ENCODE assay signal across 9 mouse cellular contexts in the genomic region with DNA sequence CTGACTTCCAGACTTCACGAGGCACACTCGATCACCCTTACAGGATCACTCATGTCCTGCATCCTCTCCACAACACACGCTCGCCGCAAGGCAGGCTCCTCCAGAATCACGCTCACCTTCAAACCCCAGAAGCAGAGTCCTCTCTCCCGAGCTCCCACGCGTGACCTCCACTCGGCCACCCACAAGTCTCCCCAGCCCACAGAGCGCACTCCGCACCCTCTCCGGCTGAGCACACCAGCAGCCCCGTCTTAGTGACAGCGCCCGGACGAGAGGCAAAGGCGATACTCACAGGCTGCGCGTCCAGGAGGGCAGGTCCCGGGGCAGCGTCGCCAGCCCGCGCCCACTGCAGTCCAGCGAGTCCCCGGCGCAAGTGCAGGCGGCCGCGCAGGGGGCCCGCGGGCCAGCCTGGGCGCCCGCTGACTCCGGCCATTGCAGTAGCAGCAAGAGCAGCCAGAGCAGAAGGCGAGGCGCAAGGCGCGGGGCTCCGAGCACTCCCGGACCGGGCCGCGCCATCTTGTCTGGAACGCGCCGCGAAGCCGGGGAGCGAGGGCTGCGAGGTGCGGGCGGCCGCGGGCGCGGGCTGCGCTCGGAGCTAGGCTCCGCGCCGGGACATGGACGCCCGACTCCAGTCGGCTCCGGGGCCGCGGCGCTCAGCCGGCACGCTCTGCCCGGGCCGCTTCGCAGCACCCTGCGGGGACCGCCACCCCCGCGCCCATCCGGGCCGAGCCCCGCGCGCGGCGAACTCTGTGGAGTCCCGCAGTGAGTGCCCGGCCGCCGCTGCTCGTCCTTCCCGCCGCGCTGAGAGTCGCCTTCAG. TPM values are rescaled to one million over a fixed set of nuclear protein-coding genes. Genes with fewer than 3 reads are reported as not detected.
DNase-seq lines count a peak whose midpoint lies in the region; ATAC-seq and TF ChIP-seq lines count a peak whose summit lies in the region.
"Had no signal": no experiment of that assay in that cellular context is flagged by ENCODE, and none has a peak within 500 bp of the region (broad histone marks: within the 10 kb centered on the region; RNA-seq: fewer than 3 reads in every experiment).

No protein-coding gene starts in this region.

- H3K36me3 ChIP-seq in hindbrain, embryonic 10.5 days: no peaks in the 10 kb centered on the region
- H3K36me3 ChIP-seq in limb, embryonic 10.5 days: no peaks in the 10 kb centered on the region
- H3K36me3 ChIP-seq in midbrain, embryonic 16.5 days (ENCODE audit: control insufficient read depth, insufficient read depth, low read length): no peaks in the 10 kb centered on the region
- H3K36me3 ChIP-seq in testis, adult 2 months (ENCODE audit: control insufficient read depth, insufficient read depth, low read length): no peaks in the 10 kb centered on the region

- H3K4me2 ChIP-seq in midbrain, embryonic 16.5 days (ENCODE audit: low read length): peak overlapping the region; percentile 89

- TF ChIP-seq POLR2A in testis, adult 2 months (IDR thresholded peaks at IDR 0.05; ENCODE audit: control insufficient read depth, low read depth, low read length): no peak

- WGBS in hindbrain, embryonic 10.5 days: under 1% methylated on average over 94 of the region's 95 CpGs
- under 1% methylated on average over 94 of the region's 95 CpGs for WGBS in limb, embryonic 10.5 days
- under 1% methylated on average over 77 of the region's 95 CpGs for WGBS in midbrain, embryonic 16.5 days

- peaks cover 73% of the 10 kb centered on the region for H3K4me1 ChIP-seq in hindbrain, embryonic 10.5 days (replicated peaks)
- peaks cover 73% of the 10 kb centered on the region for H3K4me1 ChIP-seq in limb, embryonic 10.5 days
- peaks cover 19% of the 10 kb centered on the region for H3K4me1 ChIP-seq in midbrain, embryonic 16.5 days (ENCODE audit: control insufficient read depth, insufficient read depth, low read length)
- H3K4me1 ChIP-seq in testis, adult 2 months (ENCODE audit: control insufficient read depth, insufficient read depth, low read length): peaks cover 3% of the 10 kb centered on the region; the same call in 1 of the 2 replicates

- peak overlapping the region; percentile 89 for H3K4me3 ChIP-seq in hindbrain, embryonic 10.5 days
- peak overlapping the region; percentile 88 for H3K4me3 ChIP-seq in limb, embryonic 10.5 days
- peak overlapping the region; percentile 75 for H3K4me3 ChIP-seq in midbrain, embryonic 16.5 days (ENCODE audit: low read depth, low read length)
- H3K4me3 ChIP-seq in testis, adult 2 months (ENCODE audit: control insufficient read depth, low read depth, low read length): peak overlapping the region; percentile 77

- H3K9ac ChIP-seq in midbrain, embryonic 16.5 days (ENCODE audit: low read depth, low read length): peak overlapping the region; percentile 85

- peaks cover 14% of the 10 kb centered on the region for H3K27me3 ChIP-seq in hindbrain, embryonic 10.5 days (ENCODE audit: insufficient read depth, poor library complexity, severe bottlenecking)
- peaks cover 41% of the 10 kb centered on the region for H3K27me3 ChIP-seq in limb, embryonic 10.5 days (ENCODE audit: low read depth, poor library complexity, severe bottlenecking)
- no peaks in the 10 kb centered on the region for H3K27me3 ChIP-seq in midbrain, embryonic 16.5 days (ENCODE audit: control insufficient read depth, insufficient read depth, low read depth, low read length)
- H3K27me3 ChIP-seq in testis, adult 2 months (ENCODE audit: control insufficient read depth, insufficient read depth, low read length): no peaks in the 10 kb centered on the region
- H3K27me3 ChIP-seq: CH12.LX had no signal

- no peak for DNase-seq in frontal cortex, postnatal 14 days (ENCODE audit: low spot score in 2 of 2)
- peak; percentile 73 for DNase-seq in adrenal gland, postnatal 14 days
- DNase-seq in hindbrain, embryonic 10.5 days (ENCODE audit: low spot score): peak; percentile 64
- DNase-seq in limb, embryonic 10.5 days (ENCODE audit: low spot score): peak; percentile 76

- peak; percentile 36 for ATAC-seq in frontal cortex, adult (ENCODE audit: low TSS enrichment)
- 0 out of 2 replicates have a peak, but pooled peaks have one; percentile 27 for ATAC-seq in erythroid progenitor cell, adult 5-6 weeks (replicated peaks; ENCODE audit: low FRiP score, poor library complexity, severe bottlenecking)
- peak; percentile 70 for ATAC-seq in midbrain, embryonic 16.5 days

- H3K9me3 ChIP-seq in hindbrain, embryonic 10.5 days: no peaks in the 10 kb centered on the region
- no peaks in the 10 kb centered on the region for H3K9me3 ChIP-seq in limb, embryonic 10.5 days (replicated peaks)
- H3K9me3 ChIP-seq in midbrain, embryonic 16.5 days (replicated peaks; ENCODE audit: control insufficient read depth, low read length, poor library complexity, severe bottlenecking): no peaks in the 10 kb centered on the region

- TF ChIP-seq CTCF in testis, adult 2 months (IDR thresholded peaks at IDR 0.05; ENCODE audit: control insufficient read depth, insufficient read depth, insufficient replicate concordance, low read depth, low read length): no peak

- peak overlapping the region; percentile 98 for H3K27ac ChIP-seq in hindbrain, embryonic 10.5 days
- peak overlapping the region; percentile 94 for H3K27ac ChIP-seq in limb, embryonic 10.5 days
- peak overlapping the region; percentile 84 for H3K27ac ChIP-seq in midbrain, embryonic 16.5 days (ENCODE audit: low read length)
- H3K27ac ChIP-seq in testis, adult 2 months (ENCODE audit: control insufficient read depth, insufficient read depth, low read depth, low read length): peak overlapping the region; percentile 8

RNA-seq across cellular contexts. Expression of gene Lrig1, which starts 0.6 kb away (rescaled TPM):
- total RNA-seq in adrenal gland, postnatal 14 days (2021): 18.5 and 19.1 TPM in 2 replicates
- 7.9 and 11.7 TPM in 2 replicates for total RNA-seq in erythroid progenitor cell, adult 5-6 weeks (2015; ENCODE audit: low replicate concordance)
- total RNA-seq in erythroid progenitor cell, adult 5-6 weeks (2017; ENCODE audit: low replicate concordance): 4.1 and 5.7 TPM in 2 replicates
- 12.7 and 14.4 TPM in 2 replicates for polyA plus RNA-seq in hindbrain, embryonic 10.5 days (2016; fragmentation: Nextera tagmentation; extraction: Ambion mirVana)
- polyA plus RNA-seq in limb, embryonic 10.5 days (2016; fragmentation: Nextera tagmentation; extraction: Ambion mirVana): 13.7 and 15.7 TPM in 2 replicates
- 8.6 and 14.2 TPM in 2 replicates for polyA plus RNA-seq in midbrain, embryonic 16.5 days (2015; fragmentation: Nextera tagmentation; extraction: Ambion mirVana)
- 2.9 and 3.3 TPM in 2 replicates for polyA plus RNA-seq in testis, adult 2 months (2012; rRNA removed)
- total RNA-seq: CH12.LX had no signal

Comparison
In these comparisons a context has a peak if more than half of its experiments do, and no peak if none do; other contexts are left out.
1. DNase-seq: peak in adrenal gland, postnatal 14 days (single experiment), hindbrain, embryonic 10.5 days (single experiment) and limb, embryonic 10.5 days (single experiment); none in frontal cortex, postnatal 14 days (0 of 2).
2. H3K27ac ChIP-seq: peak in every context shown above with its lines; median percentile 98 in hindbrain, embryonic 10.5 days; 94 in limb, embryonic 10.5 days; 84 in midbrain, embryonic 16.5 days; 8 in testis, adult 2 months.
3. Peak in every context shown above with its lines, with median percentiles within 50 percentile points of each other: ATAC-seq and H3K4me3 ChIP-seq.